Mouse (Mus musculus) cerebellum, adult 8-10 months (tissue): Measurements from ENCODE around the gene 4930442H23Rik.

ENCODE experiments used
- DNase-seq: peaks from one replicate; pipeline ENCODE4 v3.0.0; 2022

4930442H23Rik gene

DNA sequence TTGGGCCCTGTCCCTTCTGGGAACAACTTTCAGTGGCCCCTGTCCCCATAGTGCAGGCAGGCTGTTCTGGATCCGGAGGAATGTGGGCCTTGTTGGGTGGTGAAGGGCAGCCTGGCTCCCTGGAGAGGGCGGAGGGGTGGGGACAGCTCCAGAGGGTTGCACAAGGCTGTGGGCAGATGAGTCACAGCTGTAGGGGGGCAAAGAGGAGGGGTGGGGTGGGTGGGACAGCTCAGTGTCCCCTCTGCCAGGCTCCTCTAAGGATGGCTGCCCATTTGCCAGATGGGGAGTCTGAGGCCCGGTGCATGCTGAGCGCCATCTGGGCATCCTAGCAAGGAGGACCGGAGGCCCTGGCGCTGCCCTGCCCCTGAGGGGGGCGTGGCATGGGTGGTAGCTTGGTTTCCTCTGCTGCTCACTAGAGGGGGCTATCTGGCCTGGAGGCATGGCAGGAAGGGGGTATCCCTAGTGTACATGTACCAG is 40.5 kb downstream of the 4930442H23Rik start:
- peak; percentile 66 for DNase-seq

DNA sequence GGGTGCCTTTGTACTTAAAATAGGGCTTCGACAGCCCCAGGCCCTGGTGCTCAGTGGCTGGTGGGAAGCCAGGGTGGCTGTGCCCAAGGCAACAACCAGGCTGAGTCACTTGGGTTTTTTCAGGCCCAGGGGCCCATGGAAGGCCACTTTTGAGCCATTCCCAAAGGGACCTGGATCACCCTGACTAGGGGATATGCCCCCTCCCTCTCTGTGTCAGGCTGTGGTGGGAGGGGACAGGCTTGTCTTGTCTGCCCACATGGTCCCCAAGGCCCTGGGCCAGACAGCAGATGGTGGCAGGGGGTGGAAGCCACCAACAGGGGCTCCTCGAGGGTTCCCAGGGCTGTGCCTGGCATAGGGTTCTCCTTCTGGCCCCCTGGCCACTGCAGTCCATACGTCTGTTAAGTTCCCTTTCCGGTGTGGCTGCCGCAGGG is 41.1 kb downstream of the 4930442H23Rik start:
- no peak for DNase-seq

GRCm38 (mm10) chr10:81141455-81142210 is 42.0 kb downstream of the 4930442H23Rik start:
- no peak for DNase-seq

DNA sequence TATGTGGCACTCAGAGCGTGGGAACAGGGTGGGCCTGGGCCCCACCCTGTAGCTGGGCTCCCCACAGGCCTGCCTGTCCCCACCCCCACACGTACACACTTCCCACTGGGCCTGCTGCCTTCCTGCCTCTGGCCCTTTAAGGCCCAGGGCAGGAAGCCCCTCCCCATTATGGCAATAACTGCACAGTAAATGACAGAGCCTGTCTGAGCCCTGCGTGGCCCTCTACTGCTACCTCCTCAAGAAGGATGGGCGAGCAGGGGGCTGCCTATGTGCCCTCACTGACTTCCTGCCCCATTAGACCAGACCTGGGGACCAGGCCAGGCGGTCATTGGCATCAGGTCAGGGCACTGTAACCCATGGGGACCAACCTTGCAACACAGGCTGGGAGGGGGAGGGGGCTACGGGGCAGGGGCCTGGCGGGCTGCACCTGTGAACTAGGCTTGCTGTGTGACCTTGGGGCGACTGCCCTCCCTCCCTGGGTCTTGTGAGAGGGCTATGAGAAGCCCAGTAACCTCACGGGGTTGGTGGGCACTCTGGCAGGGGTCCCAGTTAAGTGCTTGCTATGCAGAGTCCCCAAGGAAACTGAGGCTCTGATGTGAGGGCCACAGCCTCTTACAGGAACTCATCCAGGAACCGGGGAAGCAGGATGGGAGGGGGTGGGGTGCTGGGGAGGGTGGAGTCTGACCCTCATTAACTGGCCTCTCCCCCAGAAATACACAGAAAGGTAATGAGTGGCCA is 42.8 kb downstream of the 4930442H23Rik start:
- peak; percentile 41 for DNase-seq

DNA sequence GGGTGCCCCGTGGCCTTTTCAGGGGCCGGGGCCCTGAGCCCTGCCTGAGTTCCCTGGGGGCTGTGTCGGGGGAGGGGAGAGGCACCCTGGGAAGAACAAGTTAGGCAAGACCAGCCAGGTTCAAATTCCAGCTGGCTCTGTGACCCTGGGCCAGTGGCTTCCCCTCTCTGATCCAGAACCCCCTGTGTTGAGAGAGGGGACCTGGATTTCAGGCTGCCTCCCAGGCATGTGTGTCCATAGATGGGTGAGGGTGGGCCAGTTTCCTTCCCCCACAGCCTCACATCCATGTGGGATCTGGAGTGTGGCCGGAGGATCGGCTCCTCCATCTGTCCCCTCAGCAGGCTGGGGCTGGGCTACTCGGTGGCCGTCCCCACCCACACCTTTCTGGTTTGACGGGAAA is 43.6 kb downstream of the 4930442H23Rik start:
- peak; percentile 59 for DNase-seq

DNA sequence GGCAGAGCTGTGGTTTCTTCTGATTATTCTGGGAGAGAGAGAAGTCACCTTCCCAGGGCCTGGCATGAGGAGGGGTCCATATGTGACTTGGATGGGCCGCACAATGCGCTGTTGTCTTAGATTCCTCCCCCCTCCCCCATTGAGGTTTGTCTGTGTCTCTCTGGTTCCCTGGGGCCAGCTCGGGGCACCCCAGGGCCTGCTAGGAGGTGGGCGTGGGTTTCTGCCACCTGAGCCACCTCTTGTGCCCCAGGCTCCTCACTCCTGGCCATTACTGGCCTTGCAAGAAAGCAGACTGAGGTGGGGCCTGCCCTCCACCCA is 44.2 kb downstream of the 4930442H23Rik start:
- no peak for DNase-seq

DNA sequence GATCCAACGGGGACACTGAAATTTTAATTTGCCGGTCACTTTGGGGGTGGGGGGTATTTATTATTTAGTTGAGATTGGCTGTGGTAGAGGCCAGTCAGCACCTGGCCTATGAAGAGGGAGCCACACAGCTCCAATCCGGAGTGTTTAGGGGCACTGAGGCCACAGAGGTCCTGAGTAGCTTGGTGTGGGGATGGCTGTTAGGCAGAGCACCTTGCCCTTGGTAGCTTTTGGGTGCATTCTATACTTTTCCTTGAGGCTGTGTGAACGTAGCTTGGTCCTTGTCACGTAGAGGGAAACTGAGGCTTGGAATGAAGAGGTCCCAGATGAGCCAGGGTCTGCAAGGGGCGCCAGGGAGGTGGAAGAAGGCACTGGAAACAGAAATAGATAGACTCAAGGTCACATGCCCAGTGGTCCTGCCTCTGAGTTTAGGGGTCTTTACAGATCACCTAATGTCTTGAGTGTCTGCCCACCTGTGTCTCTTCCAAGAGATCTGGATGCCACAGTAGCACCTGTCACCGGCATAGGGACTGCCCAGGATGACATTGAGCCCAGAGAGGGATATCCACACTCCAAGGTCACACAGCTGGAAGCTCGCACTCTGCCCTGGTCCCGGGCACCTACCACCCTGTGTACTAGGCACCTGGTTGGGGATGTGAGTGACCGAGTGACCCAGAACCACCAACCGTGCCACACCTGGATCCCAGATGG is 44.7 kb downstream of the 4930442H23Rik start:
- DNase-seq = peak; percentile 47

- DNase-seq = peak; percentile 60
Observed at GRCm38 (mm10) chr10:81138131-81138782, 45.4 kb downstream of the 4930442H23Rik start.

DNA sequence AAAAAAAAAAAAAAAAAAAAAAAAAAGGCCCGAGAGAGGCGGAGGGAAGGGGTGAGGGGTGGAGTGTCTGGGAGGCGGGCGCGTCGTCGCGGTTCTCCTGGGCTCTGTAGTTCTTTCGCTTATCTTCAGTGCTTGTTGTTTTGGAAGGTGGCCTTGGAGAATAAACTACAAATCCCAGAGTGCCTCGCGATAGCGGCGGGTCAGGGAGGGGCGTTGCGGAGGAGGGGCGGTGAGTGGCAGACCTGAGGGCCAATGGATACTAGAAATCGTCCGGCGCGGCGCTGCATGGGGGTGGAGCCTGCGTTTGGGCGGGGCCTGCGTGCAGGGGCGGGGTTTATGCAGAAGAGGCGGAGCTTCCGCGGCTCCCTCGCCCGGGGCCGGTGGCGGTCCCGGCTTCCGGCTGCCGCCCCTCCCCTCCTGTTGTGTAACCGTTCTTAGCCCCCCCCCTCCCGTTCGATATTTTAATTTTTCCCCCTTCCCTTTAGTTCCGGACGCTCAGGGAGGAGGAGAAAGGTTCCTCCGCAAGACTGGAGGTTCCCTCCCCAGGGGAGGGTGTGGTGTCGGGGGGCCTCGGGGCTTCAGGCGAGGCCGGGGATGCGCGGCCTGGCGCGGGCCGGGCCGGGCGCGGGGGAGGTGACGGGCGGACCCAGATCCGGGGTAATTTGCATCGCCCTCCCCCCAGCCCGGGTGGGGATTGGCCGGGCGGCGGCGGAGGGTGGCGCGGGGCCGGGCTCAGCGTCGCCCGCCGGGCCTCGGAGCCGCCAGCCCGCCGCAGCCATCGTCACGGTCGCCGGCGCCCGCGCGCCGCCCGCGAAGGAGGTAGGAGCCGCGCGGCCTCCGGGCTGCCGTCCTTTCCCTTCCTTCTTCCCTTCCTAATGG is 46.2 kb downstream of the 4930442H23Rik start:
- peak; percentile 100 for DNase-seq

- DNase-seq = peak; percentile 82
Observed at GRCm38 (mm10) chr10:81136706-81137231, 46.9 kb downstream of the 4930442H23Rik start.

DNA sequence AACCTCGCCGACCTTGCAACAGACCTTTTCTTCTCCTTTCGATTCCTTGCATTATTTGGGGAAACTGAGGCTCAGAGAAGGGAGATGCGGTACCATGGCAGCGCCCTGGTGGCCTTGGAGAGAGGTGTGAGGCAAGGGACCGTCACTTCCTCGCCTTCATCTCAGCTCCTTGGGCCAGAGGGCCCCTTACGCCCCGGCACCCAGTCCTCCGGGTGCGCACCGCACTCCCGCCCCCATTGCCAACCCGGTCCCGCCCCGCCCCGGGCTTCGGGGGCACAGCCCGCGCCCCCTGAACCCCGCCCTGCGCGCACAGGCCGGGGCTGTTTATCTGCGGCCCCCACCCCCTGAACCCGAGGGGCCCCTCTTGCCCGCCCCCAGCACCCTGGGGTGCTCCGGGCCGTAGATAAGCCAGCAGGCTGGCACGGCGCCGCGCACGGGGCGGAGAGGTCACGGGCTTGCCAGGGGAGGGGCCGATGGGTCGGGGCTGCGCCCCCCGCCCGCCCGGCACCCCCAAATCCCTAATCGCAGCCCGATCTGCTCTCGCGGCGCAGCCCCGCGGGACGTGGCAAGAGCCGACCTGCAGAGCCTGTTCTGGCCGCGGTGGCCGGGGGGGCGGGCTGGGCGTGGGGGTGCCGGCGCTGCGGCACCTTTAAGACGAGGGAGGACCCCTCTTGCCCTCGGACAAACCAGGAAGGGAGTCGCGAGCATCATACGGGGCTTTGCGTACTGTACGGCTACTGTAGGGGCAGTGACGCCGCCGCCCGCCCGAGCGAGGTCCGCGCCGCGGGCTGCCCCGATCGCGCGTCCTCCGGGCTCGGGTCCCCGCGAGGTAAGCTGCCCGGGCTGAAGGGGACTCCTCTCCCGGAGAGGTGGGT is 47.6 kb downstream of the 4930442H23Rik start:
- DNase-seq = peak; percentile 77

- DNase-seq = no peak
Observed at GRCm38 (mm10) chr10:81134966-81135681, 48.5 kb downstream of the 4930442H23Rik start, which contains the start of gene Zbtb7a. TSS of gene Zbtb7a (plus strand) at chr10:81135220.

GRCm38 (mm10) chr10:81134181-81134587 is 49.5 kb downstream of the 4930442H23Rik start:
- no peak for DNase-seq
